Mouse (Mus musculus) megakaryocyte, embryonic 14.5 days (primary cell): ENCODE results near the gene Defb26.

Experiments used
- FLI1 ChIP-seq: IDR thresholded peaks from 2 replicates; pipeline ENCODE4 v1.6.1; 2012; ENCODE audit warnings: low read length, inconsistent platforms, mixed read lengths
- GATA1 ChIP-seq: IDR thresholded peaks from 3 replicates; pipeline ENCODE4 v1.6.1; 2012; ENCODE audit warnings: mixed read lengths, low read length, inconsistent platforms, borderline replicate concordance

- no peak for TF ChIP-seq GATA1
- TF ChIP-seq FLI1 = no peak
Observed at GRCm38 (mm10) chr2:152541979-152542378, 30.5 kb upstream of the Defb26 start.
